Mouse (Mus musculus): Measurements from ENCODE around the gene Cln5.

- TF ChIP-seq CTCF (IDR thresholded peaks at IDR 0.05; ENCODE audit: extremely low read depth, insufficient read depth, low read length) (no peak), POLR2A (IDR thresholded peaks at IDR 0.05; ENCODE audit: extremely low read depth, insufficient read depth, low read length) (no peak)
Observed at GRCm38 (mm10) chr14:103075166-103075565, 5.2 kb downstream of the Cln5 start.

Measured in cortical plate, adult 2 months (tissue).